Mouse (Mus musculus): ENCODE measurements around the gene Slc7a12. TPM values are rescaled to one million over a fixed set of nuclear protein-coding genes. Genes with fewer than 3 reads are reported as not detected.

Gene Slc7a12
- total RNA-seq (2014; fragmentation: Nextera tagmentation) (not detected in 2 replicates), total RNA-seq (2017) (not detected in 2 replicates)

DNA sequence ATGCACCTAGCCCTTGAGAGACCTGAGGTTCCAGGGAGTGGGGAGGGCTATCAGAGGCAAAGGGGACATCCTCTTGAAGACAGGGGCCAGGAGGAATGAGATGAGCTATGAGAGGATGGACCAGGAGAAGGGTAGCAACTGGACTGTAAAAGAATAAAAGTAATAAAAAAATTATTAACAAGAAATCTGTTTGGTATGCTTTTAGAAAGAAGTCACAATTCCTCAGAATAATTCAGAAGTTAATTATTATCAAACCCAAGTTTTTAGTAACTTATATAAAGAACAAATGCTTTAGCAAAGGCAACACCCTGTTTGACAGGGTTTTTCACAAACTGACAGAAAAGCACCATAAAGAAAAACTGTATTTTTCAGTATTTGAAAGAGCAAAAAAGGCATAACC is at the start of gene Slc7a12:
Gene Slc7a12 (plus strand): TSS at position 301 of the 400 bp plus-strand sequence.
- ATAC-seq (replicated peaks; ENCODE audit: poor library complexity, severe bottlenecking): no peak

GRCm38 (mm10) chr3:14432381-14432780 is 48.1 kb upstream of the Slc7a12 start:
- peak; percentile 30; the same call in 1 of the 2 replicates for ATAC-seq (replicated peaks; ENCODE audit: poor library complexity, severe bottlenecking)

DNA sequence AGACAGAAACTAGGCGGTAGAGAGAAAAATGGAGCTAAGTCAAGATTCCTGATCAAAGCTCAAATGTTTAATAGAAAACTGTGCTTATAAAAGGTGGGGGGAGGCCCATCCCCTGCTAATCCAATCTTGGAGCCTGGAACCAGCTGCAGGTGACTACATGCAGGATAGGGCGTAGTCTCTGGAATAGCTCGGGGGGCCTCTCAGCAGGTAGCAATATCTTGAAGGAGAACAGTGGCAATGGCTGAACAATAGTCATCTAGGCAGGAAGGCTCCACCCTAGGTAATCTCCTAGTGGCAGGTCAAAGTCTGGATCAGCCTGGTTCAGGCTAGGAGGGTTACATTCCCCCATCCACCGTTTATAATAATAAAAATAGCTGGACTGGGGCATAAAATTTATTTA is 34.5 kb upstream of the Slc7a12 start:
- no peak for ATAC-seq (replicated peaks; ENCODE audit: poor library complexity, severe bottlenecking)

- ATAC-seq (replicated peaks; ENCODE audit: poor library complexity, severe bottlenecking): no peak
Observed at GRCm38 (mm10) chr3:14446691-14447090, 33.8 kb upstream of the Slc7a12 start.

Other genes starting within 250 kb of the Slc7a12 start
- gene 1810022K09Rik, start 130.6 kb downstream of the Slc7a12 start, total RNA-seq (2014; fragmentation: Nextera tagmentation): 314 and 342 TPM in 2 replicates
- gene 1810022K09Rik, start 130.6 kb downstream of the Slc7a12 start, total RNA-seq (2017): 608 and 857 TPM in 2 replicates
- gene Car13, start 161.0 kb downstream of the Slc7a12 start, total RNA-seq (2014; fragmentation: Nextera tagmentation): 2.4 and 7.4 TPM in 2 replicates
- gene Car13, start 161.0 kb downstream of the Slc7a12 start, total RNA-seq (2017): 3.8 and 8.9 TPM in 2 replicates

Data from granulocyte monocyte progenitor cell, adult 5-6 weeks (primary cell).